Mouse (Mus musculus) neural tube, embryonic 15.5 days (tissue): ENCODE measurements around the gene Cyp2e1. TPM values are rescaled to one million over a fixed set of nuclear protein-coding genes. Genes with fewer than 3 reads are reported as not detected.

Source experiments
- ATAC-seq: fragments of 200-750 bp; cut with Nextera tagmentation; 2 replicates; pipeline ENCODE4 v1.8.0; 2017; ENCODE audit warnings: mild to moderate bottlenecking, moderate TSS enrichment, moderate library complexity; ENCODE audit not compliant: low FRiP score
- H3K27ac ChIP-seq: fragments of 300-500 bp; sonication (generic); replicated peaks from 2 replicates; pipeline ENCODE4 v1.5.1; 2015; ENCODE audit warnings: mild to moderate bottlenecking, inconsistent platforms
- H3K27me3 ChIP-seq: fragments of 300-500 bp; sonication (generic); replicated peaks from 2 replicates; pipeline ENCODE4 v1.6.1; 2015; ENCODE audit warnings: inconsistent platforms
- H3K36me3 ChIP-seq: fragments of 300-500 bp; sonication (generic); 2 replicates; pipeline ENCODE4 v1.6.1; 2015; ENCODE audit warnings: inconsistent platforms
- H3K4me1 ChIP-seq: fragments of 300-500 bp; sonication (generic); 2 replicates; pipeline ENCODE4 v1.6.1; 2015; ENCODE audit warnings: inconsistent platforms
- H3K4me2 ChIP-seq: fragments of 300-500 bp; sonication (generic); 2 replicates; pipeline ENCODE4 v1.6.1; 2015; ENCODE audit warnings: inconsistent platforms, mild to moderate bottlenecking, moderate library complexity
- H3K4me3 ChIP-seq: fragments of 300-500 bp; sonication (generic); replicated peaks from 2 replicates; pipeline ENCODE4 v1.5.1; 2015; ENCODE audit warnings: mild to moderate bottlenecking, inconsistent platforms
- H3K9ac ChIP-seq: fragments of 300-500 bp; sonication (generic); replicated peaks from 2 replicates; pipeline ENCODE4 v1.6.1; 2015; ENCODE audit warnings: mild to moderate bottlenecking, inconsistent platforms
- H3K9me3 ChIP-seq: fragments of 300-500 bp; sonication (generic); replicated peaks from 2 replicates; pipeline ENCODE4 v1.6.1; 2016; ENCODE audit warnings: inconsistent platforms
- WGBS: fragments of 180-500 bp; shearing (Covaris S2); methylation state at CpG from one replicate; pipeline ENCODE4 v1.1.7; 2015; ENCODE audit warnings: mixed read lengths; 5-methylcytosine and 5-hydroxymethylcytosine counted together
- polyA plus RNA-seq: library from polyadenylated mRNA; unstranded; fragments of >200 nt; fragmentation: Nextera tagmentation; extraction: Ambion mirVana; gene quantifications from 2 replicates; pipeline ENCODE4 v1.2.1, GENCODE M21; 2015

Gene Cyp2e1
- not detected in 2 replicates for polyA plus RNA-seq

GRCm38 (mm10) chr7:140763447-140764020, at the start of gene Cyp2e1:
TSS of gene Cyp2e1 (plus strand) at chr7:140763739.
- Histone ChIP-seq H3K9ac (no peak within 1 kb of the TSS), H3K27ac (no peak within 1 kb of the TSS), H3K36me3 (no peaks in the 10 kb centered on the region), H3K4me3 (no peak within 1 kb of the TSS), H3K4me1 (no peaks in the 10 kb centered on the region), H3K9me3 (no peaks in the 10 kb centered on the region), H3K27me3 (no peaks in the 10 kb centered on the region), H3K4me2 (no peak within 1 kb of the TSS)
- 78% methylated on average over 7 of the region's 7 CpGs for WGBS
- no peak for ATAC-seq

- no peaks in the 10 kb centered on the region for H3K9me3 ChIP-seq
- 85% methylated on average over 7 of the region's 7 CpGs for WGBS
- no peaks in the 10 kb centered on the region for H3K4me1 ChIP-seq
- H3K27me3 ChIP-seq: no peaks in the 10 kb centered on the region
- H3K4me3 ChIP-seq: no peak overlapping the region
- H3K9ac ChIP-seq: no peak overlapping the region
- no peak overlapping the region for H3K27ac ChIP-seq
- ATAC-seq: no peak
- no peak overlapping the region for H3K4me2 ChIP-seq
- H3K36me3 ChIP-seq: no peaks in the 10 kb centered on the region
These were observed 46.1 kb upstream of the Cyp2e1 start for GRCm38 (mm10) chr7:140717155-140718055.

DNA sequence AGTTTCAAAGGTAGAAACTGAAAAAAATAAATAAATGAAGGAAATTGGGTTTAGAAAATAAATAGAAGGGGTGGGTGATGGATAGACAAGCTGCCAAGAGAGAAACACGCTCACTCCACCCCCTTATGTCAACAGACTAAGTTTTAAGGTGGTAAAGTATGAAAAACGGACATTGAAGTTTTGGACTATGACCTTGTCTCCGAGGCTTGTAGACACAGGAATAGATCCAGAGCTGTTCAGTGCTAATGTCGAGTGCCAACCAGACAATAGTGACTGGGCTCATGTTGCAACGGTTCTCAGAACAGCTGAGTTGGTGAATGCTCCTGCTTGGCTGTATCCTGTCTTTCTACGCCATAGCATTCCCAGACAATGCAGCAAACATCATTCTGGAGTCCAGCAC, 42.4 kb upstream of the Cyp2e1 start:
- Histone ChIP-seq H3K36me3 (no peaks in the 10 kb centered on the region), H3K4me1 (no peaks in the 10 kb centered on the region), H3K9me3 (no peaks in the 10 kb centered on the region), H3K27me3 (no peaks in the 10 kb centered on the region), H3K4me2 (no peak overlapping the region), H3K27ac (no peak overlapping the region), H3K9ac (no peak overlapping the region), H3K4me3 (no peak overlapping the region)
- no peak for ATAC-seq
- WGBS: 82% methylated on average over 6 of the region's 6 CpGs

- no peaks in the 10 kb centered on the region for H3K4me1 ChIP-seq
- H3K36me3 ChIP-seq: no peaks in the 10 kb centered on the region
- no peak overlapping the region for H3K27ac ChIP-seq
- no peak for ATAC-seq
- H3K4me3 ChIP-seq: no peak overlapping the region
- no peaks in the 10 kb centered on the region for H3K27me3 ChIP-seq
- no peaks in the 10 kb centered on the region for H3K9me3 ChIP-seq
- H3K4me2 ChIP-seq: no peak overlapping the region
- H3K9ac ChIP-seq: no peak overlapping the region
These were observed 38.0 kb upstream of the Cyp2e1 start for GRCm38 (mm10) chr7:140725558-140725957.

- H3K27ac ChIP-seq: no peak overlapping the region
- no peaks in the 10 kb centered on the region for H3K9me3 ChIP-seq
- no peak overlapping the region for H3K4me2 ChIP-seq
- H3K4me1 ChIP-seq: no peaks in the 10 kb centered on the region
- ATAC-seq: no peak
- WGBS: 75% methylated on average over 2 of the region's 2 CpGs
- H3K27me3 ChIP-seq: no peaks in the 10 kb centered on the region
- H3K9ac ChIP-seq: no peak overlapping the region
- no peaks in the 10 kb centered on the region for H3K36me3 ChIP-seq
- H3K4me3 ChIP-seq: no peak overlapping the region
These were observed 30.4 kb upstream of the Cyp2e1 start for GRCm38 (mm10) chr7:140733162-140733561.

DNA sequence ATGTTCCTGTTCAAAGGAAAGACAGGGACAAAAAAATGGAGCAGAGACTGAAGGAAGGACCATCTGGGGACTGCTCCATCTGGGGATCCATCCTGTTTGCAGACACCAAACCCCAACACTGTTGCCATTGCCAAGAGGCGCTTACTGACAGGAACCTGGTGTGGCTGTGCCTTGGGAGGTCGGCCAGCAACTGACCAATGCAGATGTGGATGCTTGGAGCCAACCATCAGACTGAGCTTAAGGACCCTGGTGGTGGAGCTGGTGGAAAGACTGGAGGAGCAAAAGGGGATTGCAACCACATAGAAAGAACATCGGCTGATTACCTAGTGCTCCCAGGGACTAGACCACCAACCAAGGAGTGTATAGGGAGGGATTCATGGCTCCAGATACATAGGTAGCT, 16.1 kb upstream of the Cyp2e1 start:
- no peak for ATAC-seq
- H3K27me3 ChIP-seq: no peaks in the 10 kb centered on the region
- H3K9ac ChIP-seq: no peak overlapping the region
- no peaks in the 10 kb centered on the region for H3K9me3 ChIP-seq
- 85% methylated on average over 3 of the region's 3 CpGs for WGBS
- no peaks in the 10 kb centered on the region for H3K36me3 ChIP-seq
- H3K4me3 ChIP-seq: no peak overlapping the region
- no peak overlapping the region for H3K4me2 ChIP-seq
- no peaks in the 10 kb centered on the region for H3K4me1 ChIP-seq
- no peak overlapping the region for H3K27ac ChIP-seq

GRCm38 (mm10) chr7:140748116-140748826, 15.3 kb upstream of the Cyp2e1 start:
- no peak overlapping the region for H3K27ac ChIP-seq
- H3K9ac ChIP-seq: no peak overlapping the region
- no peaks in the 10 kb centered on the region for H3K4me1 ChIP-seq
- no peak overlapping the region for H3K4me2 ChIP-seq
- H3K4me3 ChIP-seq: no peak overlapping the region
- 93% methylated on average over 6 of the region's 6 CpGs for WGBS
- H3K36me3 ChIP-seq: no peaks in the 10 kb centered on the region
- H3K9me3 ChIP-seq: no peaks in the 10 kb centered on the region
- ATAC-seq: no peak
- H3K27me3 ChIP-seq: no peaks in the 10 kb centered on the region

DNA sequence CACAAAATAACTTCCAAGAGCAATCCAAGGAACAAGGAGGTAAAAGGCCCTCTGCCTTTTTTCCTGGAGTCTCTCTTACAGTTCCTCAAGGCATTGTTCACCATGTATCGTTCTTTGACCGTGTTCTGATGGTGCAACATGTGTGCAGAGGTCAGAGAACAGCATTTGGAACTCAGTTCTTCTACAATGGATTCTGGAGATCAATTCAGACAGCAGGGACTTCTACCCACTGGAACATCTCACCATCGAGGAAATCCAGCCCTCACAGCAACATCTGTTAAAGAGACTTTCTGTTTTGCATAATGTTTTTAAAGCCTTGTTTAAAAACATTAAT, 14.7 kb upstream of the Cyp2e1 start:
- Histone ChIP-seq H3K27me3 (no peaks in the 10 kb centered on the region), H3K9ac (no peak overlapping the region), H3K27ac (no peak overlapping the region), H3K36me3 (no peaks in the 10 kb centered on the region), H3K4me2 (no peak overlapping the region), H3K4me3 (no peak overlapping the region), H3K9me3 (no peaks in the 10 kb centered on the region), H3K4me1 (no peaks in the 10 kb centered on the region)
- no peak for ATAC-seq
- WGBS: 85% methylated on average over 3 of the region's 3 CpGs

DNA sequence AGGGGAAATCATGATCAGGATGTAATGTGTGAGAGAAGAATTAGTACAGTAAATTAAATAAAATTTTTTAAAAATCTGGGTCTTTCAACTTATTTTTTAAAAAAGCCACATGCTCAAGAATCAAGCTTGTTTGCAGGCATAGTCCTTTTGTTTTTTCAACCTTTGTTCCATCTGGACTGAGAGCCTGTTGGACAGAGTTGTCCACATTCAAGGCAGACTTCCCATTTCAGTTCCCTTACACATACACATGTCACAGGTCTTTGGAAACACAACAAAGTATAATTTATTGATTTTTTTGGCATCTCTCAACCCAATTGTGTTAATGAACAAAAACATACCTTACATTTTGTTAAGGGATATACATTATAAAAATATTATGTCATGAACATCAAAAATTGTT, 9.0 kb upstream of the Cyp2e1 start:
- no peak for ATAC-seq
- no peak overlapping the region for H3K27ac ChIP-seq
- no peak overlapping the region for H3K4me3 ChIP-seq
- H3K4me2 ChIP-seq: no peak overlapping the region
- H3K4me1 ChIP-seq: no peaks in the 10 kb centered on the region
- no peaks in the 10 kb centered on the region for H3K27me3 ChIP-seq
- H3K36me3 ChIP-seq: no peaks in the 10 kb centered on the region
- no peak overlapping the region for H3K9ac ChIP-seq
- no peaks in the 10 kb centered on the region for H3K9me3 ChIP-seq

- Histone ChIP-seq H3K4me1 (no peaks in the 10 kb centered on the region), H3K9ac (no peak overlapping the region), H3K9me3 (no peaks in the 10 kb centered on the region), H3K27ac (no peak overlapping the region), H3K27me3 (no peaks in the 10 kb centered on the region), H3K4me3 (no peak overlapping the region), H3K4me2 (no peak overlapping the region), H3K36me3 (no peaks in the 10 kb centered on the region)
- no peak for ATAC-seq
- WGBS: 79% methylated on average over 4 of the region's 4 CpGs
These were observed 7.2 kb upstream of the Cyp2e1 start for GRCm38 (mm10) chr7:140756151-140756854.

- H3K4me2 ChIP-seq: no peak overlapping the region
- no peak overlapping the region for H3K9ac ChIP-seq
- no peaks in the 10 kb centered on the region for H3K9me3 ChIP-seq
- H3K4me3 ChIP-seq: no peak overlapping the region
- H3K4me1 ChIP-seq: no peaks in the 10 kb centered on the region
- no peak for ATAC-seq
- H3K27ac ChIP-seq: no peak overlapping the region
- no peaks in the 10 kb centered on the region for H3K27me3 ChIP-seq
- H3K36me3 ChIP-seq: no peaks in the 10 kb centered on the region
These were observed 2.9 kb upstream of the Cyp2e1 start for GRCm38 (mm10) chr7:140760647-140761046.
